Mouse (Mus musculus) megakaryocyte, adult 5-6 weeks (primary cell): ENCODE results near the gene Fmnl2. TPM values are rescaled to one million over a fixed set of nuclear protein-coding genes. Genes with fewer than 3 reads are reported as not detected.

Experiments
- ATAC-seq: 2 replicates; pipeline ENCODE4 v1.8.0; 2016; ENCODE audit warnings: mild to moderate bottlenecking, inconsistent platforms; ENCODE audit not compliant: poor library complexity, severe bottlenecking
- total RNA-seq, 2 experiments: library from RNA; stranded (forward) in 1 of 2; stranded (reverse) in 1 of 2; fragments of 153-499, 151-499 nt in 1 of 2; fragments of 221-1000, 200-1000 nt in 1 of 2; gene quantifications; 2 replicates each; pipeline versions ENCODE4 v1.2.3 to v1.2.4; 2015 to 2017

Gene Fmnl2
- total RNA-seq, 2 experiments from 2014 or later, result 8.2 to 11.3 TPM

DNA sequence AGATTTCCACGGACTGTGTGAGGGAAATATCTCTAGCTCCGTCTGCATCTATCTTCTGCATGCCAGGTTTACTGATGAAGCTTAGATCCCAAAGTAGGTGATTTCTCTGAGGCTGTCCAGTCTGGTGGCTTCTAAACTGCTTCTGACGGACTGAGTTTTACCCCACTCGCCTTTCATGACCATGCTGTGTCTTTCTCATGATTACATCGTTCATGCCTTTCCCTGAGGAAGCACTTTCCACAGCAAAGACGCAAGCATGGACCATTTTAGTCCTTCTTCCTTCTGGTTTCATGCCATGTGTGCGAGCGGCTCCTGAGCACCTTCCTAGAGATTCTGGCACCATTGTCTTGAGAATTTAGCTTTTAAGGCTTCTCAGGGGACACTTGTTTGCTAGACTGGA, 123.9 kb downstream of the Fmnl2 start:
- ATAC-seq, result no peak

DNA sequence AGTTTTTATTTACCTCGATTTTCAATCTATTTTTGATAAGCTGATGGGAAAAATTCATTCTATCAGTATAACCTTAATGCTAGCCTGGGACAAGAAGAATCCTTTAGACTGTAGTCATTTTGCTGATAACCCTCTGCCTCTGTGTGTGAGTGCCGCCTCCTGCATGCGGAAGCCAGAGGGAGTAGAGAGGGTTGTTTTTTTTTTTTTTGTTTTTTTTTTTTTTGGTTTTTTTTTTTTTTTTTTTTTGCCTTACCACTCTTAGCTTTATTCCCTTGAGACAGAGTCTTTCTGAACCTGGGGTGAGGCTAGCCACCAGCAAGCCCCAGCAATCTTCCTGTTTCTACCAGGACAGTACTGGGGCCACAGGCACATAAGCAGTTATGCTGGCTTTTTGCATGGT, 124.8 kb downstream of the Fmnl2 start:
- no peak for ATAC-seq

- ATAC-seq, result no peak
Observed at GRCm38 (mm10) chr2:52984556-52984955, 126.9 kb downstream of the Fmnl2 start.

- no peak for ATAC-seq
Observed at GRCm38 (mm10) chr2:52985167-52985566, 127.5 kb downstream of the Fmnl2 start.

GRCm38 (mm10) chr2:52986354-52986753, 128.7 kb downstream of the Fmnl2 start:
- ATAC-seq, result no peak

DNA sequence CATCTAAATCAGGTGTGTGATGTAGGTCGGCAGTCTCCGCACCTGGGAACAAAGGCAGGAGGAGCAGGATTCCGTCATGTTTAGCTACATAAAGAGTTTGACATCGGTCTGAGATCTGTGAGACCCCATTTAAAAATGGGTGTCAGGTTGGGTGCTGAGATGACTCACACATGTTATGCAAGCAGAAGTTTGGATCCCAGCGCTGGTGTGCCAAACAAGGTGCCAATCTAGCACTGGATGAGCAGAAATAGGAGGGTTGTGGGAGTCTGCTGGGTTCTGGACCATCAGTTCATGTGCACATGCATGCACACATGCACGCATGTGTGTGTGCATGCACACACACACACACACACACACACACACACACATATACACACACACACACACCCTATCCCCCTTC, 129.4 kb downstream of the Fmnl2 start:
- no peak for ATAC-seq

DNA sequence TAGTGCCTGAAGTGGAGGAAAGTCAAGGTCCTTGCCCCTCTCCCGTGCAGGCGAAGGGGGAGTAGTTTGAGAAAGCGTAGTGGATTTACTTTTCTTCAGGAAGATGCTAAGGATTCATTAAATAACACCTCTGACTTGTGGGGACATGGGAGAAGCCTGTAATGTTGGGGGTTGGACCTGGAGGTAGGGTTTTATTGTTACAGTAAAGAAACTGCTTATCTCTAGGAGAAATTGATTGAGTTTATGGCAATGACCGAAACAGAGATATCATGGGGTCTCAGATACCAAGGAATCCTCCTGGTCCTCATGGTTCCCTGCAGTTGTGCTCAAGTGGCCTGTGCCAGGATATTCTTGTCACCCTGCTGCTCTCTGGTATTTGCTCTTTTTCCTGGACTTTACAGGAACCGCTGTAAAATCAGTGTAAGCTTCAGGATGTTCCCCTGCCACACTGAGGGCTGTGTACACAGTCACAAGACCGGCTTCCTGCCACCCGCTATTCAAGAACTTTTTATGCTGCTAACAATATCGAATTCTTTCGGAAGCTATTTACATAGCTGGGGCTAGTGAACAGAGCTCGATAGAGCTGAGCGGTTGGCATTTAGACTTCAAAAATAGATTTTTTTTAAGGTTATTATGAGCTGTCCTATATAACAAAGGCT, 130.1 kb downstream of the Fmnl2 start:
- ATAC-seq, result no peak

- ATAC-seq, result no peak
Observed at GRCm38 (mm10) chr2:52989316-52989715, 131.7 kb downstream of the Fmnl2 start.

- no peak for ATAC-seq
Observed at GRCm38 (mm10) chr2:52990874-52991687, 133.4 kb downstream of the Fmnl2 start.

DNA sequence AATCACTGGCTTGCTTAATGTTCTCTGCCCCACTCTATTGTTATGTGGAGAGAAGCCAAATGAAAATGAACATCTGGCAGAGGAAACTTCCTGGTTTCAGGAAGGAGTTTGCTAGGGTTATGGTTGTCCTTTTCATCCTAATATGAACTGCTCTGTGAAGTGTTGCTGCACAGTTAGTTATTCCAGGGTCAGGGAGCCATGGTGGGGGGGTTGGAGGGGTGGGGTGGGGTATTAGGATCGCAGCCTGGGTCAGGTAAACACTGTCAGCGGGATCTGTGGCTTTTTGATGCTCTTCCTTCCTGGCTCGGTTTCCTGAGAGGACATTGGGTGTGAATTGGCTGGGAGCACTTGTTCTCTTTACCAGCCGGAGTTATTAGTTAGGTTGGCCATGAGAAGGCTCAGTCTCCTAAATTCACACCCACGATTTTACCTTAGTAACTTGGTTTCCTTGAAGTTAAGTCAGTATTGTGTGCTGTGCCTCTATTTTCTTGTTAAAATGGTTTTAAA, 134.1 kb downstream of the Fmnl2 start:
- ATAC-seq, result no peak

DNA sequence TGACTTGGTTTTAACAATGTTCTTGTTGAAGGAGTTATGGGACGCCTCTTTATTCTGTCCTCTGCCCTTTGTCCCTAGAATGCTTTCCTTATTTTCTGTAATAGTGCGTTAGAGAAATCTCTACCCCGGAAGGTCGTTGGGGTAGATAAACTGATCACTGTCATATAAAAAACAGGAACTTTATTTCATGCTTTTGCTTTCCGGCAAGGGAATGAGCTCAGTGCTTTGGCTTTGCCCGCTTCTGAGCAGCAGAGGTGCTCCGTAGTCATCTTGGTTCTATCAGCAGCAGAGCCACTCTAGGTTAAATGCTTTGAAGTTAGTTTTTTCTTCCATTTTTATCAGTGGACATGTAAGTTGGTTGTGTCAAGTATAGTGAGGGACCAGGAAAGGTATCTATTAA, 135.6 kb downstream of the Fmnl2 start:
- peak; percentile 43; the same call in 1 of the 2 replicates for ATAC-seq

DNA sequence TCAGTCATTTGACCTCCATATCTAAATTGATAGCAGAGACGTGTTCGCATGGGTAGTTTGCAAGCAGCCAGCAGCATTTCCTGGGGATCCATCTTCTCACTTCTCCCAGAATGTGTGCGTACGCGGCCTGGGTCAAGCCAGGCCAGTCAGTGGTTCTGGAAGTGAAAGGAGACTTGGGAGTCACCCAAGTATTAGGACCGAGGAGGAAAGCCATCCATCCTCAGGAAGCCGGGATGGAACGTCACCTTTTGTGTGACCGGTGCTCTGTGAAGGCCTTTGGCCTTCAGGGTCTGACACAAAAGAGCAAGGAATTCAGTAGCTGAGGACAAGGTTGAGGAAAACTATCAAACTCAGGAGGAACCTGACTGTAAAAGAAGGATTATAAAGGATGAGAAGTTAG, 136.9 kb downstream of the Fmnl2 start:
- ATAC-seq, result no peak

GRCm38 (mm10) chr2:52997955-52998750, 140.5 kb downstream of the Fmnl2 start:
- peak; percentile 33; the same call in 1 of the 2 replicates for ATAC-seq

- peak; percentile 82 for ATAC-seq
Observed at GRCm38 (mm10) chr2:52999524-52999969, 141.9 kb downstream of the Fmnl2 start.

DNA sequence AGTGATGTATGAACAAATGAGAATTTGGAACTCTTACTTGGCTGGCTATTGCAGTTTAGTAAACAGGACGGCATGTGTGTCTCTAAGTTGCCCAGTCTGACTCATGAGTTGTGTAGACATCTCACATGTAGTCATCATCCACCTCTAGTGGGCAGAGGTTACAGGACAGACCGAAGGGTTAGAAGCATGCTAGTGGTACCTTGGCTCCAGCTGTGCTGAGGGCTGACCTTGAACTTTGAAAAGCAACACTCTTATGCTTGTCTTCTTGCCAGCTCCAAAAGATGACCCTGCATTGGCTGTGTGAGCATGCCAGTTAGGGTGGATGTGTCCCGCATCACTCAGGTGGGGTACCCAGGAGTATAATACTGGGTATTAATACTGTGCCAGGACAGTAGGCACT, 142.8 kb downstream of the Fmnl2 start:
- no peak for ATAC-seq

DNA sequence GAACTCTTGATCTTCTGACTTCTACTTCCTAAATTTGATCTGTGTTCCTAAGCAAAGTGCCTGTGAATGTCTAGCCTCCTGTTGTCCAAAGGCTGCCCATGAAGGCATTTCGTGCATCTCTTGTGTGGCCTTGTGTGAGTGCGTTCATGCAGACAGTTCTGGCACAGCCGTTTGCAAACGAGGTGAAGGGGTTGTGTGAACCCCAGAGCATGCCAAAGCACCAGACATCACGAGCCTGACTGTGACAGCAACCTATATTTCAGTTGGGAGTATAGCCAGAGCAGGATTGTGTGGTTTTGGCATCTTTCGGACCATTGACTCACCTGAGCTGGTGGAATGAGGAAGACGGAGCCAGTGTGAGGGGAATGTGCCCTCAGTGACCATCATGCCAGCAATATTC, 148.5 kb downstream of the Fmnl2 start:
- ATAC-seq, result no peak

GRCm38 (mm10) chr2:53007142-53007541, 149.5 kb downstream of the Fmnl2 start:
- ATAC-seq, result peak; percentile 79

- ATAC-seq, result no peak
Observed at GRCm38 (mm10) chr2:53013051-53013450, 155.4 kb downstream of the Fmnl2 start.

- ATAC-seq, result no peak
Observed at GRCm38 (mm10) chr2:53014451-53014850, 156.8 kb downstream of the Fmnl2 start.

DNA sequence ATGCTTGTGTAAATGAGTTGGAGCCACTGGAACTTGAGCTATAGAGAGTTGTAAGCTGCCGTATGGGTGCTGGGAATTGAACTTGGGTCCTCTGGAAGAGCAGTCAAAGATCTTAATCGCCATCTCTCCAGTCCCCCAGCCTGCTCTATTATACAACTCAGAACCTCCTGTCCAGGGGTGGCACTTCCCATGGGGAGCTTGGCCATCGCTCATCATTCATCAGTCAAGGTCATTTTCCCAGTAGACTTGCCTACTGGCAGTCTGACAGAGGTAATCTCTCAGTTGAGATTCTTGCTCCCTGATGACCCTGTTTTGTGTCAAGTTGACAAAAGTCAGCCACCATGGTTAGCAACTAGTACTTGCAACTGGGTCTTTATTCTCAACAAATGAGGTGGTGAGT, 165.3 kb downstream of the Fmnl2 start:
- ATAC-seq, result no peak

DNA sequence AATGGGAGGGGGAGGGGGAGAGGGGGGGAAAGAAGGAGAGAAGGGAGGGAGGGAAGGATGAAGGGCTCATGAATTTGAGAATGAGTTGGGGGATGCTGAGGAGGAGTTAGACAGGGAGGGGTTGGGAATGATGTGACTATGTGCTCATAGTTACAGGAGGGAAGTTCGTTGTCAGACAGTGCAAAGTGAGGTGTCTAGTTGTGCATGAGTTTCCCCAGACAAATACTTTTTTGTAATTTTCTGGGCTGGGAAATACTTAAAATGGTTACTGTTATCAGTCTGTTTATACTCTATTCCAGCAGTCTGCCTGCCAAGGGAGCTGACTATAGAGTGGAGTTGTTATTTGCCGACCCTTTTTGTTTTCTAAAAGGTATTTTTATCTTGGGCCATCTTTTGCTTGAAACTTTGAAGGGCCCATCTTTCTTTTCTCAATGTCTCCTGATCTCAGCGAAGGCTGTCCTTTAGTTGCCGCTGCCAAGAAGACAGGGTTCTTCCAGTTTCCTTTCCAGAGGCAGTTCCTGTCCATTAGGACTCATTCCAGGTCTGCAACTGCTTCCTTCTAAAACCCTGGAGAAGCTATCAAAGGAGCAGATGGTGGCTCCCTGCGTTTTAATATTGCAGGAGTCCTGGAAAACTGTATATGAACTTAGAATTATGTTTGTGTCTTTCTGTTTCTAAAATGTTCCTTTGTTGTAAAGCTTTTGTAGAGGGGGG, 168.6 kb downstream of the Fmnl2 start:
- ATAC-seq, result no peak
